Mouse (Mus musculus): ENCODE results near the gene Zfp575.

Zfp575 gene

DNA sequence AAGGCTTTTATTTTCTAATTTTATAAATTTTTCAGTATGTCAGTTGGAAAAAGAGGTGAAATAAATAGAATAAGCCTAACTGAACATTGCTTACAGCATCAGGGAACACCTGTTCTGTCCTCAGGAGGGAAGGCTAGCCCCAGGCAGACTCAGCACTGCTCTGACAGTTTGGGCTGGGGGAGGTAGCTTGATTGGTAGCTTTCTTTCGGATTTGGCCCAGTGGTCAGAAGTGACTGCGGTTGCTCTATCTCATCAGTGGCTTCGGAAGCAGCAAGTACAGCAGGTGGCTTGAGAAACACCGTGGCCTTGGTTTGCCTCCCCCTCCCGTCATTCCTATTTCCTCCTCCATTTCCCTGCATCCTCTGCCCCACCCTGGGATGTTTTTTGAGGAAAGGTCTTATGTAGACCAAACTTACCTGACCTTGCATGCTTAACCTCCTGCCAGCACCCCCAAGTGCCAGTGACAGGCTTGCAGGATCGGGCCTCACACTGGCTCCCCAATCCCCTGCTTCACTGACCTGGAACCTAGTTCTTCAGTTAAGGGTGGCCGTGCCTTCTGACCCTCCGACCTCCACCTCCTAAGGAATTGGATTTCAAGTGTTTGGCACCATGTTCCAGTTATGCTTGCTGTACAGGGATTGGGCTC, 24.1 kb downstream of the Zfp575 start:
- DNase-seq (ENCODE audit: low spot score) = no peak

DNA sequence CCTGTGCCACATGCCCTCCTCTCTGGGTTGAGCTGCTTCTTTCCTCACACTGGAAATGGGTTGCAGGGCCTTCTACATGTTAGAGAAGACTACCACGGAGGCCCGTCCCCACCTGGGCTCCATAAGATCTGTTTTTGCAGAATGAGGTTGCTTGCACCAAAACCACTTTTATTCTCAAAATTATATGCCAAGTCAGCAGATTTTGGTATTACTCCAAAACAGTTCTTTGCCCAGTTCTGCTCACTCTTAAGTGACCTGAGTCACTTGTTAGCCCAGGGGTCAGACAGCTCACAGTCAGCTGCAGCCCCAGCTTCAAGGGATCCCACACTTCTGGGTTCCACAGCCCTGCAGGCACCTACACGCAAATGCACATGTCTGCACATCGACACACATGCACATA, 26.0 kb downstream of the Zfp575 start:
- DNase-seq (ENCODE audit: low spot score) = no peak

DNA sequence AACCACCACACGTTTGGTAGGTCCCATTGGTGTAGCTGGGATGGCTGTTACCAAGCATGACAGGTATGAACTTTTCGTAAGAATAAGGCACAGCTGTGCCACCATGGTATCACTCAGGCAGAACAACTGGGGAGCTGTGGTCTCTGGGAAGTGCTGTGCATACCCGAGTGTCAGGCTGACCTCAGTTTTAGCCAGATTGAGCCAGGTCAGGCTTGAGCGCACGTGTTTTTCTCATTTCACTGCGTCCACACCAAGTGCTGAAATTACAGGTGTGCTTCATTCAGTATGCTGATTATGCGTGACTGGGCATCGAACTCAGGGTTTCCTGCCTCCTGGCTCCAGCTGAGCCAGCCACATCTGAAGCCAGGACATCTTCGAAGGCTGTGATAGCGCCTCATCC, 31.7 kb downstream of the Zfp575 start:
- no peak for DNase-seq (ENCODE audit: low spot score)

DNA sequence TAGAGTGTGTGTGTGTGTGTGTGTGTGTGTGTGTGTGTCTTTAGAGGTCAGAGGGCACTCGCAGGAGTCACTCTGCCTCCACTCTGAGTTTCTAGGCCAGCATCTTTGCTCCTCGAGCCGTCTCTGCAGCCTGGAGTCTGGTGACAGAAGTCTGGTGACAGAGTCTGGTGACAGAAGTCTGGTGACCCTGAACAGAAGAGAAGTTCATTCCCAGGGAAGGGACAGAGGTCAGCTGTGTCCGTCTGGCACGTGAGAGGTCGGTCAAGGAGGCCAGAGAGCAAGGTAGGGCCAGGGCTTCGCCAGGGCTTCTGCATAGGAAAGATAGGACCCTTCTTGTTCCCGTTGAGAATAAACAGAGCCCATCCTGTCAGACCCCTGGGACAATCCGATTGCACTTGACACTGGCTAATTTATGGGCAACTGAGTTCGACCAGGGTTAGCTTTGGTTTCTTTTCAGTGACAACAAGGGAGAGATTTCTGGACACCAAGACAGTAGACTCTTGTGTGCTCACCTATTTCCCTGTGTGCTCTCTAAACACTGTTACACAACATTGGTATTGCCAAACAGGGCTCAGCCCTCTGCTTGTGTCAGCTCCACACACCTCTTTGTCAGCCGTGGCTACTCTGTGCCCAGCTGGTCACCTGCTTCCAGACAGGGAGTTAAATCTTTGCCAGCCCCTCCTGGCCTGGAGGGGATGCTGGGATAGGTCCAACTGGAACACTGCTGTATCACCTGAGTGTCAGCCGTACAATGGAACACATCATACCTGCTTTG, 35.3 kb downstream of the Zfp575 start:
- DNase-seq (ENCODE audit: low spot score) = no peak

DNA sequence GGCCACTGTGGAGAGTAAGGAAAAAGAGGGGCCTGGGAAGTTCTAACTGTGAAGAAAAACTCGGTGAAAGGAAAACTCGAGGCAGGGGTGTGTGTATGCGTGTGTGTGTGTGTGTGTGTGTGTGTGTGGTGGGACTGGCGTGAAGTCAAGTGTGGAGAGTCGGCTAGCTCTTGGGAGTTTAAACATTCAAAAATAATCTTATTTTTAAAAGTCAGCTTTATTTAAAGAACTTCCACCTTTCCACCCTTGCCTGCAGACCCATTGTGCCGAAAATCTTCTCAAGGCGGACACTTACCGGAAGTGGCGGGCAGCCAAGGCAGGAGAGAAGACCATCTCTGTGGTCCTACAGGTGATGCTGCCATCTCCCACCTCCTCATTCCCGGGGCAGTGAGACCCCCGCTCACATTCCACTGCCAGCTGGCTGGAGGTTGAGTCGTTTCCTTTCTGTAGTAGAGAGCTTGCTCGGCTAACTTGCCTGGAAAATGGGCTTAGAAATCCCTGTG, 39.9 kb downstream of the Zfp575 start:
- DNase-seq (ENCODE audit: low spot score) = no peak

DNA sequence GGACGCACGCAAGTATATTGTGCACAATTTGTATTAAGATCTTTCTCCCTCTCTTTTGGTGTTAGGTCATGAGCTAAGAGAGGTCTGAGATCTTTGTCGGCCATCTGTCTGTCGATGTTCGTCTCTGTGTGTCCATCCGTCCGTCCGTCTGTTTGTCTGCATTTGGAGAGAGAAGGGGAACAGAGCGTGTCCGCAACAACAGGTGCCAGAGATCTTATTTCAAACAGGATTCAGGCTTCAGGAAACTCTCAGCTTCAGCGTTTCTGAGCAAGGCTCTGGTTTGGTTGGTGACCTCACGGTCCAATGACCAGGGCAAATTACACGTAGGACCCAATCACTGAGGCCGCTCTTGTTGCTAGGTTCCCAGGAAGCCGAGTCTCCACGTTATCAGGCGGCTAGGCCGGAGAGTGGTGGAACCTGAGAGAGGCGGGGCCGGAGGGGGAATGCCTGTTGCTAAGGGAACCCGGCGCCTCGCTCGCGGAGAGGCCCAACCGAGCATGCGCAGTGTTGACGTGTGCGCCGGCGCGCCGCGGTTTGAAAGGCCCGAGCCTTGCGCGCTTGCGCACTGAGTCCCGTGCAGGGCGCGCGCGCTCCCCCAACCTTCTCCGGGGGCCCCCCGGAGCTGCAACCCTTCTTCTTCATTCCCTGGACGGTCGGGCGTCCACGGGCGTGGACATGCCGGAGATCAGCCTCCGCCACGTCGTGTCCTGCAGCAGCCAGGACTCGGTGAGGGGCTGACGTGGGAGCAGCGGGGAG, 40.6 kb downstream of the Zfp575 start:
- DNase-seq (ENCODE audit: low spot score) = peak; percentile 99

DNA sequence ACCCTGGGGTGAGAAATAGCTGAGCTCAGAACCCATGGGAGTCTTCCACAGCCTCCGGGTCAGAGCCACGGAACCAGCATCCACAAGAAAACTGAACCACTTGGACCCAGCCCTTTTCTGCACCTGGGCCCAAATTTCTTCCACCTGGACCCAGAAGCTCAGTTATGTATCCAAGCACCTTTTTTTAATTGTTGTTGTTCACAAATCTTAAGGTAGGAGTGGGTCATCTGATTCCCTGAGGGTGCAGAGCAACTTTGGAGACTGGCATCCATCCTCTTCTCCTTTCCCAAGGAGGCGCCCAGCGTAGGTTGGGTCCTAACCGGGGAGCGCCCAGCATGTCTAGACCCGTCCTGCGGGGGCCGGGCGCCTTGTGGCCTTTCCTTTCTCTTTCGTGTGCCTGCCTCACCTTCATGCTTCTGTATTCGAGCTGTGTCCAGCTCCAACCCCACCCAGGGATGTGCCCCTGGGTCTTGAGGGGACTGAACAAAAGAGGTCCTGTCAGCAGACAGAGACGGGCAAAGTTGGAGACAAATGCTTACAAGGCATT, 41.3 kb downstream of the Zfp575 start, which contains the start of the genes Pinlyp and Xrcc1:
Pinlyp (minus strand) TSS at position 51 of the 547 bp plus-strand sequence.
Xrcc1 (plus strand) TSS at position 222 of the 547 bp plus-strand sequence.
- no peak for DNase-seq (ENCODE audit: low spot score)

DNA sequence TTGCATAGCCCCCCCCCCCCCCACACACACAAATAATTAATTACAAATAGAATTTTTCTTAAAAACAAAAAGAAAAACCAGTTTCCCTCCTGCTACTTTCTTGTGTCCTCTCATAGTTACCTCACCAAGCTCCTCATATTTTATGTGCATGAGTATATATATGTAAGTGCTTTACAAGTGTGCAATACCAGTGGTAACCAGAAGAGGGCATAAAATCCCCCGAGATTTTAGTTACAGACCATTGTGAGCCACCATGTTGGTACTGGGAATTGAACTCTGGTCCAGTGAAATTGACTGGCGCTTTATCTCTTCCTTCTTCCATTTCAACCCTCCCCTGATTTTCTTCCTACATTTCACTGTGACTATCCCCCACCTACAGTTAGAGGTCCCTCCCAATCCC, 42.9 kb downstream of the Zfp575 start:
- no peak for DNase-seq (ENCODE audit: low spot score)

DNA sequence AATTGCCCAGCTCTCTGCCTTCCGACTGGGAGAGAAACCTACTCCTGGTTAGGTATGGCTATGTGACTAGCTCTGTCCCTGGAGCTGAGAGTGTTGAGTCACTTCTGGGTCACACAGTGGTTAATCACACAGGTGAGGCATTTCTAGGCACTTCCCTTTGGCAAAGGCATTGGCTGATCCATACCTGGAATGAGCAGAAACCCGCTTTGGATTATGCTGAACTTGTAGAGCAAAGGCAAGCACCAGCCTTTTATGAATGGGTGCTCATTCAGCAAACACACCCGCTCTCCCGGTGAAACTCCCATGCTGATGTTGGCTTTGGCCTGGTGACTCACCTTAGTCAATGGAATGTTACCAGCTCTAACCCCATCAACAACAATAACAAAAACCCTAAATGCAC, 47.8 kb downstream of the Zfp575 start:
- no peak for DNase-seq (ENCODE audit: low spot score)

DNA sequence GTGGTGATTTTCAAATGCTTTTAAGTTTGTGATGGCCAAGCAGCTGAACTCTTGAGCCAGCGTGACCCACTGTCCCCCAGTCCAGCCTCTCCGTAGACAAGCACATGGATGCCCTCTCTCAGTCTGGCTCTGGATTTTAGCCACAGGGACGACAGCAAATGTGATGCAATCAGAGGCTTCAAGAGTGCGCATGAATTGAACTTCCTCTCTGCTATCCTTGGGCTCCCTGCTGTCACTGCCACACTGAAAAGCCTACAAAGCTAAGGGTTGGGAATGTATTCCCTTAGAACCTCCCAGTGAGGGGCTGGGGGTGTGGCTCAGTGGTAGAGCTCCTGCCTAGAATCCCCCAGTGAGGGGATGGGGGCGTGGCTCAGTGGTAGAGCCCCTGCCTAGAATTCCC, 48.7 kb downstream of the Zfp575 start:
- no peak for DNase-seq (ENCODE audit: low spot score)

DNA sequence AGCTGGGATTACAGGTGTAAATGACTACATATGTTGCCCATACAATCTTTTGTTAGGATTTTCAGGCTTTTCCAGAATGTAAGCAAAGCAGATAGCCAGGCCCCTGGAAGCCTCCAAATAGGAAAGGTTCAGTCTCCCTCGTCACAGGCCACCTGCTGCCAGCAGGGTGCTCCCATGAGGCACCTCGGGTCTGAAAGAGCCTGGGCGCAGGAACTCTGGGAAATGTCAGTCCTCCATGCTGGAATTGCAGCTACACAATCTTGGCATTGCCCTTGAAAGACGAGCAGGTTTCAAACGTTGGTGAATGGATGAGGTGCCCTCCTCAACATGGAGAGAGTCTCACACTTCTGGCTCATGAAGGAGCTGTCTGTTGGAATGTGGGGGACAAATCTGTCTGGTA, 49.3 kb downstream of the Zfp575 start:
- peak; percentile 32 for DNase-seq (ENCODE audit: low spot score)

DNA sequence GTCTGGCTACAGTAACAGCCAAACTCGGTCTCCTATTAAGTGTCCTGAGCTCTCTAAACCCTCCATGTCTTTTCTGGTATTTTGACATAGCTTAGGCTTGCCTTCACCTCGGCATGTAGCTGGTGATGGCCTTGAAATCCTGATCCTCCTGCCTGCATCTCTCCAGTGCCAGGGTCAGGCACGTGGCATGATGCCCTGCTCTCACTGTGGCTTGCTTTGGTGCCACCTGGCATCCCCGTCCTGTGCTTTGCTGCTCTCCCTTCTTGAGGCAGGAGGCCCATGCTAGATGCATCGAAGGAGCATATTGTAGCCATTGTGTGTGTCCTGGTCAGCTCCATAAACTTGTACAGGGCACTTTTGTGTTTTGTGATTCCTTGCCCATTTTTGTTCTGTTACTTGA, 49.9 kb downstream of the Zfp575 start:
- no peak for DNase-seq (ENCODE audit: low spot score)

DNA sequence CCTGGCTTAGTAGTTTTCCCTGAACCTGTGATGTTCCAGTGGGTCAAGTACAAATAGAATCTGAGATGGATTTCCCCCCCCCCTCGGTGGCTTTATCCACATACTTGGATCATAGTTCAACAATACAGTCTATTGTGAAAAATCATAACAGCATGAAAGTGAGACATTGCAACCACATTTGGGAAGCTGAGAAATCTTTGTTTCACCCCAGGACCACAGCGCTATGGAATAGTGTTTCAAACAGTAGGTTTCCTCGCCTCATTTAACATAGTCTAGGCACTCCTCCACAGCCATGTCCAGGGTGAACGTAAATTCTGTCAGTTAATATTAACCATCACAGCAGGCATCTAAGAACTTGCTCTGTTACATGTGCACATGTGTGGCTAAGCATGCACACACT, 50.4 kb downstream of the Zfp575 start:
- no peak for DNase-seq (ENCODE audit: low spot score)

DNA sequence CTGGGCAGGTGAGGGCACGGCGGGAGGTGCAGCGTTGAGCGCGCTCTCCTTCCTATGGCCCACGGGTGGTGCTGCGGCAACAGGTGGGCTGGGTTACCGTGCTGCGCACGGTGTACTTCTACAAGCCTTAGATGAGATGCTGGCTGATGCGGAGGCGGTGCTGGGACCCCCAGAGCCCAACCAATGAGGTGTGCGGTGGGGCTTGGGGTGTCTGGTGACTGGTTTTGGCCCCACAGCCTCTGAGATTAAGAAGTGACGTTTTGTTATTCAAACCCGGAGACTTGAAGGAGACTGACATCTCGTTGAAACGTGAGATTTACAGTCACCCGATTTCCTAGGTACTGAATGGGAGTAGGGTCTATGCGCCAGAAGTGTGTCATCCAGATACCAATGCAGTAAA, 53.1 kb downstream of the Zfp575 start:
- no peak for DNase-seq (ENCODE audit: low spot score)
